Mouse (Mus musculus): ENCODE measurements at regions not wholly inside any gene's neighbourhood (a gene's known extent, or its start where the extent isn't known, plus 50 kb on each side); places are given as distances from the start of the nearest gene placed in this dataset.

- peaks cover 2% of the 10 kb centered on the region for H3K27me3 ChIP-seq (replicated peaks)
- dilution Hi-C loops (cut with MboI; ENCODE audit: extremely low pct_ligation_motif_present, extremely low pct_unique_long_range_greater_than_20kb, low sequenced_read_pairs) = no loop called here
- in situ Hi-C loops (cut with MboI; ENCODE audit: low pct_ligation_motif_present, low pct_unique_long_range_greater_than_20kb, low sequenced_read_pairs) = no loop called here
- DNase-seq (ENCODE audit: extremely low read depth) = no peak
- no peak overlapping the region for H3K4me3 ChIP-seq (replicated peaks in 1 of 3; ENCODE audit: low read depth in 2 of 3, low read length in 2 of 3, poor library complexity in 1 of 3)
- H3K36me3 ChIP-seq (replicated peaks in 1 of 2; ENCODE audit: control insufficient read depth in 1 of 2, insufficient read depth in 1 of 2, low read length in 1 of 2) = no peaks in the 10 kb centered on the region
- H3K9me3 ChIP-seq (replicated peaks; ENCODE audit: low read length) = no peaks in the 10 kb centered on the region
- H3K4me2 ChIP-seq (ENCODE audit: insufficient read depth, low read depth, poor library complexity, severe bottlenecking) = no peak overlapping the region
- no peak overlapping the region for H3K27ac ChIP-seq (ENCODE audit: insufficient read depth, low read depth)
- TF ChIP-seq USF2 (conservative IDR thresholded peaks at IDR 0.05; ENCODE audit: low read depth, low read length) = no peak
- TF ChIP-seq CHD2 (IDR thresholded peaks at IDR 0.05; ENCODE audit: low read length) = no peak
- TF ChIP-seq ETS1 (conservative IDR thresholded peaks at IDR 0.05; ENCODE audit: low read depth, low read length) = no peak
- TF ChIP-seq BHLHE40 (IDR thresholded peaks at IDR 0.05; ENCODE audit: low read depth, low read length) = no peak
- TF ChIP-seq SIN3A (IDR thresholded peaks at IDR 0.05; ENCODE audit: low read length) = no peak
- TF ChIP-seq POLR2AphosphoS2 (IDR thresholded peaks at IDR 0.05; ENCODE audit: low read depth, low read length) = no peak
- no peak for TF ChIP-seq TCF12 (IDR thresholded peaks at IDR 0.05; ENCODE audit: low read depth, low read length)
- TF ChIP-seq HCFC1 (IDR thresholded peaks at IDR 0.05; ENCODE audit: low read depth, low read length) = no peak
- no peak for TF ChIP-seq PAX5 (IDR thresholded peaks at IDR 0.05; ENCODE audit: low read length)
- no peak for TF ChIP-seq UBTF (IDR thresholded peaks at IDR 0.05; ENCODE audit: low read depth, low read length)
- TF ChIP-seq IRF4 (IDR thresholded peaks at IDR 0.05; ENCODE audit: low read depth, low read length) = no peak
- TF ChIP-seq MXI1 (IDR thresholded peaks at IDR 0.05; ENCODE audit: low read depth, low read length) = no peak
- no peak for TF ChIP-seq MAX (IDR thresholded peaks at IDR 0.05; ENCODE audit: low read length)
- H3K4me1 ChIP-seq (ENCODE audit: control insufficient read depth in 1 of 2, insufficient read depth in 2 of 2) = peaks cover 14 to 31% of the 10 kb centered on the region in 2 experiments
- H3K9ac ChIP-seq (ENCODE audit: insufficient read depth, low read depth) = no peak overlapping the region
- no peaks in the 10 kb centered on the region for H3K79me2 ChIP-seq (replicated peaks; ENCODE audit: control insufficient read depth, extremely low read depth, insufficient read depth, poor library complexity, severe bottlenecking)
Observed at GRCm38 (mm10) chr2:131426941-131427340, 64.4 kb upstream of the Smox start.

GRCm38 (mm10) chr2:131423616-131424320 lies 67.5 kb upstream of the Smox start:
- Histone ChIP-seq H3K36me3 (replicated peaks in 1 of 2; ENCODE audit: control insufficient read depth in 1 of 2, insufficient read depth in 1 of 2, low read length in 1 of 2) (no peaks in the 10 kb centered on the region), H3K79me2 (replicated peaks; ENCODE audit: control insufficient read depth, extremely low read depth, insufficient read depth, poor library complexity, severe bottlenecking) (no peaks in the 10 kb centered on the region), H3K4me2 (ENCODE audit: insufficient read depth, low read depth, poor library complexity, severe bottlenecking) (peak overlapping the region; percentile 37; the same call in 1 of the 2 replicates), H3K4me3 (replicated peaks in 1 of 3; ENCODE audit: low read depth in 2 of 3, low read length in 2 of 3, poor library complexity in 1 of 3) (no peak overlapping the region), H3K27ac (ENCODE audit: insufficient read depth, low read depth) (no peak overlapping the region), H3K27me3 (replicated peaks) (no peaks in the 10 kb centered on the region), H3K9ac (ENCODE audit: insufficient read depth, low read depth) (0 out of 2 replicates have a peak overlapping the region, but pooled peaks have one; percentile 13), H3K4me1 (ENCODE audit: control insufficient read depth in 1 of 2, insufficient read depth in 2 of 2) (peaks cover 11 to 22% of the 10 kb centered on the region in 2 experiments), H3K9me3 (replicated peaks; ENCODE audit: low read length) (no peaks in the 10 kb centered on the region)
- in situ Hi-C loops (cut with MboI; ENCODE audit: low pct_ligation_motif_present, low pct_unique_long_range_greater_than_20kb, low sequenced_read_pairs) (no loop called here), dilution Hi-C loops (cut with MboI; ENCODE audit: extremely low pct_ligation_motif_present, extremely low pct_unique_long_range_greater_than_20kb, low sequenced_read_pairs) (no loop called here)
- peak; percentile 71 for DNase-seq (ENCODE audit: extremely low read depth)
- TF ChIP-seq USF2 (conservative IDR thresholded peaks at IDR 0.05; ENCODE audit: low read depth, low read length) (no peak), MAFK (IDR thresholded peaks at IDR 0.05; ENCODE audit: insufficient replicate concordance, low read length) (no peak), MXI1 (IDR thresholded peaks at IDR 0.05; ENCODE audit: low read depth, low read length) (no peak), ZNF384 (IDR thresholded peaks at IDR 0.05; ENCODE audit: low read depth, low read length) (peak; percentile 89), SIN3A (IDR thresholded peaks at IDR 0.05; ENCODE audit: low read length) (no peak), NELFE (IDR thresholded peaks at IDR 0.05; ENCODE audit: low read depth, low read length) (no peak), SMC3 (IDR thresholded peaks at IDR 0.05; ENCODE audit: low read depth, low read length) (no peak), MAX (IDR thresholded peaks at IDR 0.05; ENCODE audit: low read length) (no peak), E2F4 (IDR thresholded peaks at IDR 0.05; ENCODE audit: insufficient replicate concordance, low read depth, low read length) (no peak), CHD1 (IDR thresholded peaks at IDR 0.05; ENCODE audit: low read depth, low read length) (no peak), TBP (conservative IDR thresholded peaks at IDR 0.05; ENCODE audit: low read depth, low read length) (no peak), RAD21 (IDR thresholded peaks at IDR 0.05; ENCODE audit: low read depth, low read length) (no peak), PAX5 (IDR thresholded peaks at IDR 0.05; ENCODE audit: low read length) (no peak), EP300 (IDR thresholded peaks at IDR 0.05; ENCODE audit: low read length) (peak; percentile 14; the same call in 1 of the 2 replicates), MAZ (IDR thresholded peaks at IDR 0.05; ENCODE audit: low read depth, low read length) (no peak), ETS1 (conservative IDR thresholded peaks at IDR 0.05; ENCODE audit: low read depth, low read length) (peak; percentile 74), POLR2A (IDR thresholded peaks at IDR 0.05; ENCODE audit: low read depth, low read length) (no peak), ZKSCAN1 (IDR thresholded peaks at IDR 0.05; ENCODE audit: borderline replicate concordance, low read depth, low read length) (no peak; the same call in 1 of the 2 replicates), TCF12 (IDR thresholded peaks at IDR 0.05; ENCODE audit: low read depth, low read length) (no peak), CHD2 (IDR thresholded peaks at IDR 0.05; ENCODE audit: low read length) (no peak), GABPA (IDR thresholded peaks at IDR 0.05; ENCODE audit: insufficient replicate concordance, low read depth, low read length) (no peak), HCFC1 (IDR thresholded peaks at IDR 0.05; ENCODE audit: low read depth, low read length) (no peak), JUN (IDR thresholded peaks at IDR 0.05; ENCODE audit: insufficient read depth, low read depth, low read length) (no peak), KAT2A (IDR thresholded peaks at IDR 0.05; ENCODE audit: insufficient replicate concordance, low read length) (no peak), ZC3H11A (IDR thresholded peaks at IDR 0.05; ENCODE audit: low read depth, low read length) (no peak), MYC (IDR thresholded peaks at IDR 0.05; ENCODE audit: low read depth, low read length) (no peak), ELF1 (IDR thresholded peaks at IDR 0.05; ENCODE audit: low read depth, low read length) (0 out of 2 replicates have a peak, but pooled peaks have one; percentile 31)

Data from CH12.LX (cell line).